Mouse (Mus musculus) embryonic facial prominence, embryonic 14.5 days (tissue): ENCODE results near the gene Wfs1. TPM values are rescaled to one million over a fixed set of nuclear protein-coding genes. Genes with fewer than 3 reads are reported as not detected.

ENCODE experiments used
- ATAC-seq: fragments of 200-750 bp; cut with Nextera tagmentation; 2 replicates; pipeline ENCODE4 v1.8.0; 2017; ENCODE audit warnings: low read depth, moderate number of reproducible peaks, moderate TSS enrichment
- DNase-seq: peaks from one replicate; pipeline ENCODE4 v3.0.0-alpha.2; 2015; ENCODE audit warnings: low spot score
- H3K27ac ChIP-seq: fragments of 300-500 bp; sonication (generic); replicated peaks from 2 replicates; pipeline ENCODE4 v1.5.1; 2014; ENCODE audit warnings: low read depth, mild to moderate bottlenecking, low read length, moderate library complexity
- H3K27me3 ChIP-seq: fragments of 300-500 bp; sonication (generic); replicated peaks from 2 replicates; pipeline ENCODE4 v1.6.1; 2014; ENCODE audit warnings: low read length; ENCODE audit not compliant: control insufficient read depth, insufficient read depth
- H3K36me3 ChIP-seq: fragments of 300-500 bp; sonication (generic); 2 replicates; pipeline ENCODE4 v1.6.1; 2014; ENCODE audit warnings: low read length, mixed read lengths; ENCODE audit not compliant: control insufficient read depth, insufficient read depth
- H3K4me1 ChIP-seq: fragments of 300-500 bp; sonication (generic); 2 replicates; pipeline ENCODE4 v1.6.1; 2014; ENCODE audit warnings: antibody characterized with exemption, low read length; ENCODE audit not compliant: control insufficient read depth, insufficient read depth
- H3K4me2 ChIP-seq: fragments of 300-500 bp; sonication (generic); 2 replicates; pipeline ENCODE4 v1.6.1; 2014; ENCODE audit warnings: low read depth, mild to moderate bottlenecking, low read length, moderate library complexity, mixed read lengths
- H3K4me3 ChIP-seq: fragments of 300-500 bp; sonication (generic); 2 replicates; pipeline ENCODE4 v1.5.1; 2014; ENCODE audit warnings: low read depth, mild to moderate bottlenecking, low read length
- H3K9ac ChIP-seq: fragments of 300-500 bp; sonication (generic); 2 replicates; pipeline ENCODE4 v1.6.1; 2014; ENCODE audit warnings: low read depth, mild to moderate bottlenecking, low read length, moderate library complexity, mixed read lengths
- H3K9me3 ChIP-seq: fragments of 300-500 bp; sonication (generic); 2 replicates; pipeline ENCODE4 v1.6.1; 2016; ENCODE audit warnings: low read length; ENCODE audit not compliant: control insufficient read depth
- WGBS: fragments of 180-500 bp; shearing (Covaris S2); extraction: QIAGEN DNeasy Blood & Tissue Kit; methylation state at CpG from one replicate; pipeline ENCODE4 v1.1.7; 2014; 5-methylcytosine and 5-hydroxymethylcytosine counted together
- polyA plus RNA-seq: library from polyadenylated mRNA; unstranded; fragments of >200 nt; fragmentation: Nextera tagmentation; extraction: Ambion mirVana; gene quantifications from 2 replicates; pipeline ENCODE4 v1.2.1, GENCODE M21; 2014

The Wfs1 gene
- polyA plus RNA-seq, 1 experiment from 2014 or later, result 13.3 TPM

- no peaks in the 10 kb centered on the region for H3K36me3 ChIP-seq
- no peaks in the 10 kb centered on the region for H3K9me3 ChIP-seq
- no peak overlapping the region for H3K27ac ChIP-seq
- DNase-seq (no peak), ATAC-seq (no peak)
- H3K4me2 ChIP-seq, result no peak overlapping the region
- H3K27me3 ChIP-seq, result no peaks in the 10 kb centered on the region
- no peaks in the 10 kb centered on the region for H3K4me1 ChIP-seq
- 63% methylated on average over 3 of the region's 3 CpGs for WGBS
- no peak overlapping the region for H3K4me3 ChIP-seq
- no peak overlapping the region for H3K9ac ChIP-seq
Observed at GRCm38 (mm10) chr5:36990631-36991350, 1.8 kb upstream of the Wfs1 start.

GRCm38 (mm10) chr5:36990196-36990595 lies 1.2 kb upstream of the Wfs1 start:
- Histone ChIP-seq H3K4me1 (no peaks in the 10 kb centered on the region), H3K4me3 (no peak overlapping the region), H3K9me3 (no peaks in the 10 kb centered on the region), H3K36me3 (no peaks in the 10 kb centered on the region), H3K27ac (no peak overlapping the region), H3K4me2 (no peak overlapping the region), H3K9ac (no peak overlapping the region), H3K27me3 (no peaks in the 10 kb centered on the region)
- 65% methylated on average over 3 of the region's 3 CpGs for WGBS
- DNase-seq (no peak), ATAC-seq (no peak)

GRCm38 (mm10) chr5:36989625-36989977 lies 596 bp upstream of the Wfs1 start:
- Histone ChIP-seq H3K4me3 (peak overlapping the region; percentile 71; the same call in 1 of the 2 replicates), H3K9me3 (no peaks in the 10 kb centered on the region), H3K36me3 (no peaks in the 10 kb centered on the region), H3K27ac (no peak overlapping the region), H3K9ac (no peak overlapping the region), H3K4me1 (no peaks in the 10 kb centered on the region), H3K27me3 (no peaks in the 10 kb centered on the region), H3K4me2 (peak overlapping the region; percentile 98)
- ATAC-seq, result no peak
- no peak for DNase-seq
- WGBS, result 10% methylated on average over 3 of the region's 3 CpGs

GRCm38 (mm10) chr5:36988124-36988780 lies 753 bp downstream of the Wfs1 start:
- ATAC-seq, result peak; percentile 7
- no peaks in the 10 kb centered on the region for H3K27me3 ChIP-seq

GRCm38 (mm10) chr5:36986617-36987016 lies 2.4 kb downstream of the Wfs1 start:
- Histone ChIP-seq H3K9me3 (no peaks in the 10 kb centered on the region), H3K4me1 (no peaks in the 10 kb centered on the region), H3K4me2 (no peak overlapping the region), H3K27ac (no peak overlapping the region), H3K36me3 (no peaks in the 10 kb centered on the region), H3K9ac (no peak overlapping the region), H3K27me3 (no peaks in the 10 kb centered on the region), H3K4me3 (no peak overlapping the region)
- 73% methylated on average over 1 of the region's 1 CpGs for WGBS
- ATAC-seq (no peak), DNase-seq (no peak)

More at GRCm38 (mm10) chr5:36988124-36988780, 753 bp downstream of the Wfs1 start:
- H3K36me3 ChIP-seq, result no peaks in the 10 kb centered on the region
- H3K4me1 ChIP-seq, result no peaks in the 10 kb centered on the region
- H3K27ac ChIP-seq, result no peak overlapping the region
- H3K4me3 ChIP-seq, result peak overlapping the region; percentile 71
- H3K4me2 ChIP-seq, result peak overlapping the region; percentile 98
- WGBS, result 21% methylated on average over 10 of the region's 24 CpGs
- no peaks in the 10 kb centered on the region for H3K9me3 ChIP-seq
- DNase-seq, result no peak
- peak overlapping the region; percentile 75 for H3K9ac ChIP-seq

- Histone ChIP-seq H3K27me3 (no peaks in the 10 kb centered on the region), H3K36me3 (0 out of 2 replicates have a peak, but pooled peaks cover 4% of the 10 kb centered on the region), H3K4me2 (no peak overlapping the region), H3K4me1 (no peaks in the 10 kb centered on the region), H3K9me3 (no peaks in the 10 kb centered on the region), H3K27ac (no peak overlapping the region), H3K4me3 (no peak overlapping the region), H3K9ac (no peak overlapping the region)
- ATAC-seq (no peak), DNase-seq (no peak)
- WGBS, result 69% methylated on average over 4 of the region's 4 CpGs
Observed at GRCm38 (mm10) chr5:36982271-36982670, 6.7 kb downstream of the Wfs1 start.

GRCm38 (mm10) chr5:36979631-36980030 lies 9.4 kb downstream of the Wfs1 start:
- no peak overlapping the region for H3K9ac ChIP-seq
- no peak for DNase-seq
- WGBS, result 76% methylated on average over 7 of the region's 7 CpGs
- no peaks in the 10 kb centered on the region for H3K4me1 ChIP-seq
- H3K9me3 ChIP-seq, result no peaks in the 10 kb centered on the region
- H3K4me3 ChIP-seq, result no peak overlapping the region
- H3K36me3 ChIP-seq, result peaks cover 10% of the 10 kb centered on the region; the same call in 1 of the 2 replicates
- no peak overlapping the region for H3K27ac ChIP-seq
- no peaks in the 10 kb centered on the region for H3K27me3 ChIP-seq
- no peak overlapping the region for H3K4me2 ChIP-seq
- peak; percentile 38; the same call in 1 of the 2 replicates for ATAC-seq

- Histone ChIP-seq H3K9ac (no peak overlapping the region), H3K36me3 (peaks cover 10% of the 10 kb centered on the region; the same call in 1 of the 2 replicates), H3K9me3 (no peaks in the 10 kb centered on the region), H3K27ac (no peak overlapping the region), H3K4me2 (no peak overlapping the region), H3K4me3 (no peak overlapping the region), H3K27me3 (no peaks in the 10 kb centered on the region), H3K4me1 (no peaks in the 10 kb centered on the region)
- DNase-seq (no peak), ATAC-seq (no peak)
- WGBS, result 79% methylated on average over 8 of the region's 8 CpGs
Observed at GRCm38 (mm10) chr5:36979001-36979400, 10.0 kb downstream of the Wfs1 start.
